ENCODE assay signal across 7 mouse cellular contexts in the genomic region with DNA sequence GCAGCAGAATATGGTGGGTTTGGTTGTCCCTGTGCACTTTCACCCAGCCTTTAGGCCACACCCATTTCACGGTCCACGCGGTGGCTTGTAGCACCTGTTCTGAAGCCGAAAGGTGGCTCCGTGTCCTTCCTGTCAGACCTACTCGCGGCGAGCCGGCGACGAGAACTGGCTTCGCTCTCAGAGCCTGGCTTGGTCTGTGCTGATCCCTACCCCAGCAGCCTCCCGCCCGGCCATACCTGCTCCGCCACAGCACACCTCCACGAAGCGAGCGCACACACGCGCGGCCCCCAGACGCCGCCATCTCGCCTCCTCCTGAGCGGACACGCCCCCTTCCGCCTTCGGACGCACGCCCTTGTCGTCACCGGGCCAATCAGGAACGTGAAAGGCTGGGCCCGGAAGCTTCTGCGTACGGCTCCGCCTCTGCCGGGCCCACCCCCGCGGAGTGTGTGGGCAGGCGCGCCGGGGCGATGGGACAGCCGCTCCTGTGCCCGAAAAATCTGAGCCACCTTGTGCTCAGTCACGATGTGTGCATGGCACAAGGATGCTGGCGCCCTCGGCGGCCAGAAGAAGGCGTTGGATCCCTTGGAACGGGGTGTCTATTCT. TPM values are rescaled to one million over a fixed set of nuclear protein-coding genes. Genes with fewer than 3 reads are reported as not detected.
A peak's percentile ranks its signal among the peaks of the same experiment; 100 is the strongest.
DNase-seq lines count a peak whose midpoint lies in the region; ATAC-seq lines count a peak whose summit lies in the region.

A gene (minus strand): TSS at position 334 of the 603 bp plus-strand sequence.

- H3K4me2 ChIP-seq in embryonic facial prominence, embryonic 11.5 days (ENCODE audit: low read depth, low read length): peak within 1 kb of the TSS; percentile 69
- H3K4me2 ChIP-seq in midbrain, embryonic 13.5 days (replicated peaks): peak within 1 kb of the TSS; percentile 79

- DNase-seq in adrenal gland, postnatal 14 days: peak; percentile 98
- peak; percentile 96 for DNase-seq in embryonic facial prominence, embryonic 11.5 days (ENCODE audit: low spot score)
- DNase-seq in kidney, adult 11 months: peak; percentile 94
- DNase-seq in limb, embryonic 10.5 days (ENCODE audit: low spot score): peak; percentile 93
- peak; percentile 86 for DNase-seq in spleen, adult 12 weeks (ENCODE audit: low spot score)

- H3K36me3 ChIP-seq in embryonic facial prominence, embryonic 11.5 days (replicated peaks; ENCODE audit: control insufficient read depth, insufficient read depth, low read depth, low read length): no peaks in the 10 kb centered on the region
- H3K36me3 ChIP-seq in limb, embryonic 10.5 days: peaks cover 38% of the 10 kb centered on the region
- H3K36me3 ChIP-seq in midbrain, embryonic 13.5 days: peaks cover 10% of the 10 kb centered on the region; the same call in 1 of the 2 replicates

- no peaks in the 10 kb centered on the region for H3K4me1 ChIP-seq in embryonic facial prominence, embryonic 11.5 days (ENCODE audit: control insufficient read depth, insufficient read depth, low read length)
- H3K4me1 ChIP-seq in limb, embryonic 10.5 days: peaks cover 8% of the 10 kb centered on the region
- H3K4me1 ChIP-seq in midbrain, embryonic 13.5 days (replicated peaks): peaks cover 15% of the 10 kb centered on the region

- H3K4me3 ChIP-seq in embryonic facial prominence, embryonic 11.5 days (ENCODE audit: low read depth, low read length): peak within 1 kb of the TSS; percentile 87
- H3K4me3 ChIP-seq in limb, embryonic 10.5 days: peak within 1 kb of the TSS; percentile 89
- H3K4me3 ChIP-seq in midbrain, embryonic 13.5 days (replicated peaks): peak within 1 kb of the TSS; percentile 63

- H3K9me3 ChIP-seq in embryonic facial prominence, embryonic 11.5 days (replicated peaks; ENCODE audit: control insufficient read depth, low read length): no peaks in the 10 kb centered on the region
- H3K9me3 ChIP-seq in limb, embryonic 10.5 days (replicated peaks): no peaks in the 10 kb centered on the region
- no peaks in the 10 kb centered on the region for H3K9me3 ChIP-seq in midbrain, embryonic 13.5 days

- under 1% methylated on average over 51 of the region's 52 CpGs for whole genome bisulfite sequencing in embryonic facial prominence, embryonic 11.5 days
- under 1% methylated on average over 52 of the region's 52 CpGs for WGBS in limb, embryonic 10.5 days
- under 1% methylated on average over 52 of the region's 52 CpGs for WGBS in midbrain, embryonic 13.5 days

- ATAC-seq in embryonic facial prominence, embryonic 11.5 days (replicated peaks; ENCODE audit: insufficient number of reproducible peaks, low FRiP score, low TSS enrichment, low read depth): peak; percentile 98
- peak; percentile 100 for ATAC-seq in granulocyte monocyte progenitor cell, adult 5-6 weeks (replicated peaks; ENCODE audit: poor library complexity, severe bottlenecking)
- ATAC-seq in midbrain, embryonic 13.5 days: peak; percentile 100

- H3K27me3 ChIP-seq in embryonic facial prominence, embryonic 11.5 days (ENCODE audit: control insufficient read depth, insufficient read depth, low read length): no peaks in the 10 kb centered on the region
- H3K27me3 ChIP-seq in limb, embryonic 10.5 days (ENCODE audit: low read depth, poor library complexity, severe bottlenecking): no peaks in the 10 kb centered on the region
- H3K27me3 ChIP-seq in midbrain, embryonic 13.5 days: no peaks in the 10 kb centered on the region

- H3K9ac ChIP-seq in embryonic facial prominence, embryonic 11.5 days (replicated peaks; ENCODE audit: low read length): peak within 1 kb of the TSS; percentile 64
- peak within 1 kb of the TSS; percentile 65 for H3K9ac ChIP-seq in midbrain, embryonic 13.5 days (replicated peaks)

- no peak within 1 kb of the TSS for H3K27ac ChIP-seq in embryonic facial prominence, embryonic 11.5 days (replicated peaks; ENCODE audit: low read depth, low read length)
- peak within 1 kb of the TSS; percentile 76 for H3K27ac ChIP-seq in limb, embryonic 10.5 days
- H3K27ac ChIP-seq in midbrain, embryonic 13.5 days: peak within 1 kb of the TSS; percentile 81

RNA-seq across cellular contexts. Expression of the gene that starts here (rescaled TPM):
- 50.9 and 61.2 TPM in 2 replicates for total RNA-seq in adrenal gland, postnatal 14 days (2021)
- polyA plus RNA-seq in embryonic facial prominence, embryonic 11.5 days (2014; fragmentation: Nextera tagmentation; extraction: Ambion mirVana): 58.9 and 63.3 TPM in 2 replicates
- 51.5 and 77.4 TPM in 2 replicates for total RNA-seq in granulocyte monocyte progenitor cell, adult 5-6 weeks (2014; fragmentation: Nextera tagmentation)
- 40.2 and 44.8 TPM in 2 replicates for total RNA-seq in granulocyte monocyte progenitor cell, adult 5-6 weeks (2017)
- 77.7 and 80.1 TPM in 2 replicates for polyA plus RNA-seq in limb, embryonic 10.5 days (2016; fragmentation: Nextera tagmentation; extraction: Ambion mirVana)
- 98.1 and 106 TPM in 2 replicates for polyA plus RNA-seq in midbrain, embryonic 13.5 days (2015; fragmentation: Nextera tagmentation; extraction: Ambion mirVana)
